Mouse (Mus musculus) C2C12 (cell line): ENCODE data around the gene Slc39a11. TPM values are rescaled to one million over a fixed set of nuclear protein-coding genes. Genes with fewer than 3 reads are reported as not detected.

Experiments
- H3K27me3 ChIP-seq: one replicate; pipeline ENCODE4 v1.6.1; 2011; ENCODE audit not compliant: control insufficient read depth, insufficient read depth, insufficient read length
- H3K36me3 ChIP-seq: one replicate; pipeline ENCODE4 v1.6.1; 2011; ENCODE audit not compliant: control insufficient read depth, insufficient read depth
- H3K4me3 ChIP-seq: one replicate; pipeline ENCODE4 v1.5.1; 2011; ENCODE audit warnings: mild to moderate bottlenecking, control low read depth; ENCODE audit not compliant: poor library complexity, insufficient read depth, severe bottlenecking
- H3K79me2 ChIP-seq: one replicate; pipeline ENCODE4 v1.6.1; 2011; ENCODE audit not compliant: control insufficient read depth, insufficient read depth
- H3K79me3 ChIP-seq: one replicate; pipeline ENCODE4 v1.6.1; 2011; ENCODE audit warnings: low read depth, control low read depth
- H3ac ChIP-seq: one replicate; pipeline ENCODE3; 2011; ENCODE audit warnings: low read depth; ENCODE audit not compliant: control insufficient read depth, insufficient read length
- CEBPB ChIP-seq: IDR thresholded peaks from one replicate; pipeline ENCODE4 v1.6.1; 2011; ENCODE audit warnings: low read depth, mild to moderate bottlenecking, control low read depth, moderate library complexity
- CTCF ChIP-seq: IDR thresholded peaks from one replicate; pipeline ENCODE4 v1.5.1; 2011; ENCODE audit not compliant: control insufficient read depth, insufficient read depth, insufficient read length
- FOSL1 ChIP-seq: IDR thresholded peaks from one replicate; pipeline ENCODE4 v1.8.0; 2011; ENCODE audit warnings: mild to moderate bottlenecking, low read length; ENCODE audit not compliant: poor library complexity, insufficient read depth, severe bottlenecking
- MAX ChIP-seq: IDR thresholded peaks from one replicate; pipeline ENCODE4 v1.6.1; 2011; ENCODE audit warnings: mild to moderate bottlenecking, control low read depth
- MYOD1 ChIP-seq: IDR thresholded peaks from one replicate; pipeline ENCODE4 v1.6.1; 2011; ENCODE audit warnings: low read depth; ENCODE audit not compliant: control insufficient read depth, insufficient read length
- MYOG ChIP-seq: IDR thresholded peaks from one replicate; pipeline ENCODE4 v1.6.1; 2011; ENCODE audit not compliant: control insufficient read depth, insufficient read length; ENCODE audit errors: extremely low read depth
- USF1 ChIP-seq: IDR thresholded peaks from one replicate; pipeline ENCODE4 v1.6.1; 2011; ENCODE audit warnings: low read depth, mild to moderate bottlenecking, control low read depth, moderate library complexity
- polyA plus RNA-seq: library from polyadenylated mRNA; unstranded; fragments of >200 nt; fragmentation: generic; extraction: Trizol; gene quantifications from one replicate; pipeline ENCODE4 v1.2.1, GENCODE M21; 2012; ENCODE audit warnings: missing spikeins

Slc39a11 gene
- polyA plus RNA-seq, 1 experiment: 10.0 TPM

DNA sequence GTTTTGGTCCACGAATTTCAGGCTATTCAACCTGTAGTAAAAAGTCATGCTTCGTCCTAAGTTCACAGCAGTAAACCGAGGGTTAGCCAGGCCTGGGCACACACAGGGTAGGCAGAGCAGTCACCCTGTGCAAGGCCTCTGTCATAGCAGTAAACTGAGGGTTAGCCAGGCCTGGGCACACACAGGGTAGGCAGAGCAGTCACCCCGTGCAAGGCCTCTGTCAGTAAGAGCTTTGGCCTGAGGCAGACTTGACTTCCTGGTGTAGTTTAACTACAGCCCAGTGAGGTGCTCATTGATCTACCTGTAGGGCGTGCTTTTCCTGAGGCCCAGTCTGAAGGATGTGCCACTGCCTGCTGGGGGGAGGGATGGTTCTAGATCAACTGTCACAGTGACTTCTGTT, 41.4 kb upstream of the Slc39a11 start:
- H3K79me3 ChIP-seq: peaks cover 11% of the 10 kb centered on the region
- H3K4me3 ChIP-seq: no peak overlapping the region
- H3K27me3 ChIP-seq: no peaks in the 10 kb centered on the region
- TF ChIP-seq MAX (no peak), CEBPB (no peak), MYOG (no peak), CTCF (no peak), USF1 (no peak), FOSL1 (no peak), MYOD1 (no peak)
- H3K79me2 ChIP-seq: peaks cover 10% of the 10 kb centered on the region
- H3ac ChIP-seq: no peak overlapping the region
- H3K36me3 ChIP-seq: peaks cover 45% of the 10 kb centered on the region

- peaks cover 45% of the 10 kb centered on the region for H3K36me3 ChIP-seq
Measured at GRCm38 (mm10) chr11:113690506-113690905, 40.6 kb upstream of the Slc39a11 start.

GRCm38 (mm10) chr11:113687031-113687430, 37.2 kb upstream of the Slc39a11 start:
- peaks cover 48% of the 10 kb centered on the region for H3K79me2 ChIP-seq

More at GRCm38 (mm10) chr11:113690506-113690905, 40.6 kb upstream of the Slc39a11 start:
- TF ChIP-seq CTCF: no peak
- no peak for TF ChIP-seq USF1
- no peak for TF ChIP-seq MAX
- TF ChIP-seq CEBPB: no peak
- no peak for TF ChIP-seq FOSL1
- TF ChIP-seq MYOG: no peak
- TF ChIP-seq MYOD1: no peak
- Histone ChIP-seq H3ac (no peak overlapping the region), H3K27me3 (no peaks in the 10 kb centered on the region), H3K4me3 (no peak overlapping the region), H3K79me2 (peaks cover 18% of the 10 kb centered on the region), H3K79me3 (peaks cover 14% of the 10 kb centered on the region)

GRCm38 (mm10) chr11:113684707-113685426, 35.0 kb upstream of the Slc39a11 start:
- Histone ChIP-seq H3K4me3 (peak overlapping the region; percentile 98), H3ac (peak overlapping the region; percentile 86), H3K79me3 (peaks cover 60% of the 10 kb centered on the region), H3K36me3 (peaks cover 30% of the 10 kb centered on the region), H3K79me2 (peaks cover 70% of the 10 kb centered on the region), H3K27me3 (no peaks in the 10 kb centered on the region)
- TF ChIP-seq CTCF (no peak), MAX (no peak), MYOD1 (no peak), USF1 (no peak), MYOG (no peak), CEBPB (no peak), FOSL1 (no peak)

More at GRCm38 (mm10) chr11:113687031-113687430, 37.2 kb upstream of the Slc39a11 start:
- no peak for TF ChIP-seq MYOG
- TF ChIP-seq USF1: peak; percentile 16
- H3K4me3 ChIP-seq: no peak overlapping the region
- peaks cover 28% of the 10 kb centered on the region for H3K36me3 ChIP-seq
- no peaks in the 10 kb centered on the region for H3K27me3 ChIP-seq
- no peak overlapping the region for H3ac ChIP-seq
- peaks cover 40% of the 10 kb centered on the region for H3K79me3 ChIP-seq

DNA sequence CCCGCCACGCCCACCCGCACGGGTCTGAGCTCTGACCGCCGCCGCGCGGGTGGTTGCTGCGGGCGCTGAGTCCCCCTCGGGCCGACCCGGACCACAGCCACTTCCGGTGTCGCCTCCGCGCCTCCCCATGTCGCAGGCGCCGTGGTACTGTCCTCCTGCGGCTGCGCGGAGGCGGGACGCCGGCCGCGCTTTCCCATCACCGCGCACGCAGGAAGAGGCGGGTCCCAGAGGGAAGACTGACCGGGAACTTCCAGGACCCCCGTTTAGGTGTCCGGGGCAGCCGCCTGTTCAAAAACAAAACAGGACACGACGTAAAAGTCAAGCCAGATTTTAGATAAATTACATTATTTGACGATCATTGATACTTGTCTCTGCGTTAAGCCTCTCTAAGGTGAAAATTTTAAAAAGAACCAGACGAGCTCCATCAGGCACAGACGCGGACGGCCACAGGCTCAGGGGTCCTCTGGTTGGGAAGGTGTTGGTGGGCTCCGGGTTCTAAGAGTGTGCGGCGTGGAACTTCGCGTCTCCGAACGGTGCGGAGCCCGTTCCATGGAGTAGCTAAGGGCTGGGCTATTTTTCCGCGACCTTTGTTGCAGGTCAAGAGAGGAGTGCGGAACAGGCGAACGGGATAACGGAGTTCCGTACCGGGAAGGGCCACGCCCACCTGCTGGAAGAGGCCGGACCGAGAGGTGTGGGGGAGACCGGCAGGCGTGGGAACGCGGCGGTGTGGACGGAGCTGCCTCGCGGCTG, 34.3 kb upstream of the Slc39a11 start, which contains the start of the genes Fam104a and D11Wsu47e:
TSS of gene Fam104a (minus strand) at position 199 of the 750 bp plus-strand sequence.
TSS of gene D11Wsu47e (plus strand) at position 456 of the 750 bp plus-strand sequence.
- H3K27me3 ChIP-seq: no peaks in the 10 kb centered on the region
- H3ac ChIP-seq: peak within 1 kb of the TSS; percentile 97
- peak within 1 kb of the TSS; percentile 98 for H3K4me3 ChIP-seq
- no peak for TF ChIP-seq USF1
- TF ChIP-seq MYOD1: no peak
- TF ChIP-seq MAX: peak; percentile 97
- peaks cover 67% of the 10 kb centered on the region for H3K79me3 ChIP-seq
- peaks cover 32% of the 10 kb centered on the region for H3K36me3 ChIP-seq
- H3K79me2 ChIP-seq: peaks cover 77% of the 10 kb centered on the region
